Mouse (Mus musculus) G1E (cell line): Measurements from ENCODE around the gene Tbata. TPM values are rescaled to one million over a fixed set of nuclear protein-coding genes. Genes with fewer than 3 reads are reported as not detected.

Experiments
- ATAC-seq: 2 replicates; pipeline ENCODE4 v1.8.0; 2016; ENCODE audit warnings: mild to moderate bottlenecking; ENCODE audit not compliant: insufficient number of reproducible peaks, poor library complexity, low FRiP score, severe bottlenecking; ENCODE audit errors: extremely low read depth
- DNase-seq: peaks from one replicate; pipeline ENCODE4 v3.0.0; 2012; ENCODE audit warnings: low spot score
- H3K27me3 ChIP-seq: 2 replicates; pipeline ENCODE4 v1.6.1; 2012; ENCODE audit warnings: mild to moderate bottlenecking, low read length, inconsistent platforms; ENCODE audit not compliant: insufficient read depth
- H3K36me3 ChIP-seq: replicated peaks from 2 replicates; pipeline ENCODE3; 2012; ENCODE audit warnings: mild to moderate bottlenecking, inconsistent platforms
- H3K4me1 ChIP-seq: 2 replicates; pipeline ENCODE4 v1.6.1; 2012; ENCODE audit warnings: low read depth, low read length, inconsistent platforms, mixed read lengths; ENCODE audit not compliant: insufficient read depth
- H3K4me3 ChIP-seq: 2 replicates; pipeline ENCODE4 v1.5.1; 2012; ENCODE audit warnings: low read depth, mild to moderate bottlenecking, inconsistent platforms, low read length, moderate library complexity, mixed read lengths
- H3K9me3 ChIP-seq: replicated peaks from 2 replicates; pipeline ENCODE4 v1.6.1; 2012; ENCODE audit warnings: inconsistent platforms
- CTCF ChIP-seq: IDR thresholded peaks from 2 replicates; pipeline ENCODE4 v1.5.1; 2012; ENCODE audit warnings: low read depth, low read length, inconsistent platforms, mixed read lengths
- GATA1 ChIP-seq: IDR thresholded peaks from 2 replicates; pipeline ENCODE4 v1.6.1; 2012; ENCODE audit warnings: borderline replicate concordance, low read length, inconsistent platforms, mixed read lengths
- GATA2 ChIP-seq: IDR thresholded peaks from 2 replicates; pipeline ENCODE4 v1.6.1; 2012; ENCODE audit warnings: low read depth, low read length, inconsistent platforms, borderline replicate concordance
- POLR2AphosphoS5 ChIP-seq: IDR thresholded peaks from 2 replicates; pipeline ENCODE4 v1.6.1; 2012; ENCODE audit warnings: low read depth, low read length, inconsistent platforms; ENCODE audit not compliant: insufficient replicate concordance
- TAL1 ChIP-seq: conservative IDR thresholded peaks from 2 replicates; pipeline ENCODE4 v1.6.1; 2012; ENCODE audit warnings: low read depth, low read length, inconsistent platforms, mixed read lengths
- polyA plus RNA-seq: library from polyadenylated mRNA; stranded (reverse); fragments of >175 nt; gene quantifications from 2 replicates; pipeline ENCODE4 v1.2.3, GENCODE M21; 2012
- total RNA-seq, 2 experiments: library from RNA; stranded (forward) in 1 of 2; stranded (reverse) in 1 of 2; fragments of 200-1000 nt in 1 of 2; fragments of >200 nt in 1 of 2; fragmentation: Nextera tagmentation in 1 of 2; gene quantifications; 2 replicates each; pipeline ENCODE4 v1.2.3; 2014 to 2017

Tbata gene
- total and polyA plus RNA-seq, 3 experiments = not detected

DNA sequence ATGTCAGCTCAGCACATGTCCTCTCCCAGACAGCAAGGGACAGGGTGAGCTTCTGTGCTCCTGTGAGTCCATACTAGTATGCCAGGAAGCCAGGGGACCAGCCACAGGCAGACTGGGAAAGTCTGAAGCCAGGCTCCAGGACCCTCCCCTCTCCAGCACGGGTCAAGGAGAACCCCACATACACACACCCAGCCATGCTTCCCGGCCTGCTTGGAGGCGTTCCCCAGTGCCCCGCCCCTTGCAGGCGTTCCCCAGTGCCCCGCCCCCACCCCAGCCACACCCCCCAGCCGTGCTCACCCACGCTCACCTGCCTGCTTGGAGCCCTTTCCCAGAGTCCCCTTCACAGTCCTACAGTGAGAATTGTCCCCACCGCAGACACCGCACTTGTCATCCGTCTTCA is 41.1 kb downstream of the Tbata start:
- peaks cover 24% of the 10 kb centered on the region for H3K9me3 ChIP-seq
- H3K36me3 ChIP-seq = no peaks in the 10 kb centered on the region
- no peak overlapping the region for H3K4me3 ChIP-seq
- ATAC-seq (no peak), DNase-seq (no peak)
- H3K27me3 ChIP-seq = no peaks in the 10 kb centered on the region
- H3K4me1 ChIP-seq = no peaks in the 10 kb centered on the region
- TF ChIP-seq GATA1 = no peak
- TF ChIP-seq CTCF = no peak
- TF ChIP-seq POLR2AphosphoS5 = no peak
- no peak for TF ChIP-seq TAL1
- TF ChIP-seq GATA2 = no peak

DNA sequence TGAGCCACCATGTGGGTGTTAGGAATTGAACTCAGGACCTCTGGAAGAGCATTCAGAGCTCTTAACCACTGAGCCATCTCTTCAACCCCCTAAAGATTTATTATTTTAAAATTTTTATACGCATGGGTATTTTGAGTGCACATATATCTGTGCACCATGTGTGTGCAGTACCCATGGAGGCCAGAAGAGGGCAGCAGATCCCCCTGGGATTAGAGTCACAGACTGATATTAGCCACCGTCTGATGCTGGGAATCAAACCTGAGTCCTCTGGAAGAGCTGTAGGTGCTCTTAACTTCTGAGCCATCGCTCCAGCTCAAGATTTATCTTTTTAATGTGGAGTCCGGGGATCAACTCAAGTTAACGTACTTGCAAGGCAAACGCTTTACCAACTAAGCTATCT is 43.9 kb downstream of the Tbata start:
- H3K4me1 ChIP-seq = no peaks in the 10 kb centered on the region
- peaks cover 29% of the 10 kb centered on the region for H3K9me3 ChIP-seq
- no peak overlapping the region for H3K4me3 ChIP-seq
- H3K36me3 ChIP-seq = no peaks in the 10 kb centered on the region
- no peaks in the 10 kb centered on the region for H3K27me3 ChIP-seq
- no peak for ATAC-seq
- no peak for DNase-seq
- TF ChIP-seq POLR2AphosphoS5 (no peak), TAL1 (no peak), GATA1 (no peak), GATA2 (no peak), CTCF (no peak)

GRCm38 (mm10) chr10:61216163-61216562 is 44.4 kb downstream of the Tbata start:
- ATAC-seq (no peak), DNase-seq (no peak)
- Histone ChIP-seq H3K4me1 (no peaks in the 10 kb centered on the region), H3K9me3 (peaks cover 28% of the 10 kb centered on the region), H3K36me3 (no peaks in the 10 kb centered on the region), H3K27me3 (no peaks in the 10 kb centered on the region), H3K4me3 (no peak overlapping the region)
- TF ChIP-seq POLR2AphosphoS5 (no peak), TAL1 (no peak), GATA1 (no peak), GATA2 (no peak), CTCF (no peak)

DNA sequence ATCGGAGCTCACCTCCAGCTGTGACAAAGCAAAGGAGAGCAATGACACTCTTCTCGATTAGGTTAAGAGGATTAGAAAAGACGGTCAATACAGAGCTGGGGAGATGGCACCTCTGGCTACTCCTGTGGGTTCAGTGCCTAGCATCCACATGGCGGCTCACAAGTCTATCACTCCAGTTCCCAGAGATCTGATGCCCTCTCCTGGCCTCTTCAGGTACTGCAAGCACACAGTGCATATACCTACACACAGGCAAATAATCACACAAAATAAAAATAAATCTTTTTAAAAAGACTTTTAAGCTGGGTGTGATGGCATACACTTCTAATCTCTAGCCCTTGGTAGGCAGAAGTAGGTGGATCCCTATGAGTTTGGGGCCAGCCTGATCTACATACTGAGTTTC is 47.6 kb downstream of the Tbata start:
- no peaks in the 10 kb centered on the region for H3K27me3 ChIP-seq
- ATAC-seq (no peak), DNase-seq (no peak)
- H3K9me3 ChIP-seq = peaks cover 38% of the 10 kb centered on the region
- TF ChIP-seq POLR2AphosphoS5 (no peak), GATA1 (no peak), GATA2 (no peak), TAL1 (no peak), CTCF (no peak)
- H3K4me3 ChIP-seq = no peak overlapping the region
- H3K4me1 ChIP-seq = no peaks in the 10 kb centered on the region
- H3K36me3 ChIP-seq = no peaks in the 10 kb centered on the region

DNA sequence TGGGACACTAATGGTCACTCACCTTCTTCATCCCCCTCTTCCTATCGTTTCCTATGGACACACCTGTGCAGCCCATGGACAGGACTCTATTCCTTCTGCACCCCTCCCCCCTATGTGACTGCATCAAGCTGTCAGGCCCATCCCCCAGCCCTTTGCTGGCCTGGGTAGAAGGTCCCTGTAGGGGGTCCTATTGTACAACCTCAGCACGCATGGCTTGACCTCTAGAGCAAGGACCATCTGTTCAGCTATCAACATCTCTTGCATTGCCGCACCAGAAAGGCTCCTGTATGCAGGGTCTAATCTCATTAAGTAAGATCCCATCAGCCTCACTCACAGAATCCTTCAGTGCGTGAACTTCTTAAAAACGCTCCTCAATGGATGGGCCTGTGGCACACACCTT is 53.9 kb downstream of the Tbata start:
- Histone ChIP-seq H3K4me3 (no peak overlapping the region), H3K9me3 (peaks cover 68% of the 10 kb centered on the region), H3K36me3 (no peaks in the 10 kb centered on the region), H3K27me3 (no peaks in the 10 kb centered on the region), H3K4me1 (no peaks in the 10 kb centered on the region)
- no peak for ATAC-seq
- TF ChIP-seq GATA1 (no peak), POLR2AphosphoS5 (no peak), TAL1 (no peak), CTCF (no peak), GATA2 (no peak)
- no peak for DNase-seq

GRCm38 (mm10) chr10:61226784-61227396 is 55.1 kb downstream of the Tbata start:
- Histone ChIP-seq H3K4me1 (no peaks in the 10 kb centered on the region), H3K27me3 (no peaks in the 10 kb centered on the region), H3K36me3 (no peaks in the 10 kb centered on the region), H3K4me3 (no peak overlapping the region), H3K9me3 (peaks cover 60% of the 10 kb centered on the region)
- DNase-seq = no peak
- no peak for TF ChIP-seq TAL1
- no peak for TF ChIP-seq POLR2AphosphoS5
- TF ChIP-seq GATA2 = no peak
- TF ChIP-seq CTCF = no peak
- TF ChIP-seq GATA1 = no peak
- ATAC-seq = no peak
